Mouse (Mus musculus) ES-Bruce4 (cell line): ENCODE measurements around the gene Rps12. TPM values are rescaled to one million over a fixed set of nuclear protein-coding genes. Genes with fewer than 3 reads are reported as not detected.

Experiments
- H3K27ac ChIP-seq: 2 replicates; pipeline ENCODE4 v1.5.1; 2012; ENCODE audit warnings: low read length, inconsistent platforms; ENCODE audit not compliant: insufficient read depth
- H3K27me3 ChIP-seq: 2 replicates; pipeline ENCODE4 v1.6.1; 2012; ENCODE audit warnings: mild to moderate bottlenecking, low read length, inconsistent platforms; ENCODE audit not compliant: control insufficient read depth, poor library complexity, insufficient read depth, severe bottlenecking
- H3K36me3 ChIP-seq: 2 replicates; pipeline ENCODE4 v1.6.1; 2012; ENCODE audit warnings: inconsistent platforms, mild to moderate bottlenecking, low read length, moderate library complexity; ENCODE audit not compliant: control insufficient read depth, poor library complexity, insufficient read depth, severe bottlenecking
- H3K4me1 ChIP-seq: one replicate; pipeline ENCODE4 v1.8.1; 2011; ENCODE audit warnings: low read length; ENCODE audit not compliant: control insufficient read depth, insufficient read depth
- H3K4me3 ChIP-seq: 2 replicates; pipeline ENCODE4 v1.5.1; 2011; ENCODE audit warnings: low read depth, mild to moderate bottlenecking, low read length
- H3K9ac ChIP-seq: 2 replicates; pipeline ENCODE4 v1.6.1; 2012; ENCODE audit warnings: low read depth, mild to moderate bottlenecking, inconsistent platforms; ENCODE audit not compliant: poor library complexity, severe bottlenecking
- H3K9me3 ChIP-seq: replicated peaks from 2 replicates; pipeline ENCODE4 v1.6.1; 2012; ENCODE audit warnings: mild to moderate bottlenecking, low read length, inconsistent platforms; ENCODE audit not compliant: control insufficient read depth, poor library complexity, insufficient read depth, severe bottlenecking
- CTCF ChIP-seq: IDR thresholded peaks from one replicate; pipeline ENCODE4 v1.8.1; 2011; ENCODE audit warnings: low read depth, low read length
- EP300 ChIP-seq: IDR thresholded peaks from 2 replicates; pipeline ENCODE4 v1.6.1; 2011; ENCODE audit warnings: low read depth, low read length; ENCODE audit not compliant: insufficient read depth
- POLR2A ChIP-seq: IDR thresholded peaks from one replicate; pipeline ENCODE4 v1.8.1; 2011; ENCODE audit warnings: low read length; ENCODE audit not compliant: insufficient read depth
- polyA plus RNA-seq: library from polyadenylated mRNA; stranded (reverse); fragments of >200 nt; gene quantifications from 2 replicates; pipeline ENCODE4 v1.2.4, GENCODE M21; 2011; ENCODE audit warnings: low read depth; ENCODE audit not compliant: missing spikeins, insufficient read depth, insufficient read length

The Rps12 gene
- polyA plus RNA-seq, 1 experiment, result 316 TPM

DNA sequence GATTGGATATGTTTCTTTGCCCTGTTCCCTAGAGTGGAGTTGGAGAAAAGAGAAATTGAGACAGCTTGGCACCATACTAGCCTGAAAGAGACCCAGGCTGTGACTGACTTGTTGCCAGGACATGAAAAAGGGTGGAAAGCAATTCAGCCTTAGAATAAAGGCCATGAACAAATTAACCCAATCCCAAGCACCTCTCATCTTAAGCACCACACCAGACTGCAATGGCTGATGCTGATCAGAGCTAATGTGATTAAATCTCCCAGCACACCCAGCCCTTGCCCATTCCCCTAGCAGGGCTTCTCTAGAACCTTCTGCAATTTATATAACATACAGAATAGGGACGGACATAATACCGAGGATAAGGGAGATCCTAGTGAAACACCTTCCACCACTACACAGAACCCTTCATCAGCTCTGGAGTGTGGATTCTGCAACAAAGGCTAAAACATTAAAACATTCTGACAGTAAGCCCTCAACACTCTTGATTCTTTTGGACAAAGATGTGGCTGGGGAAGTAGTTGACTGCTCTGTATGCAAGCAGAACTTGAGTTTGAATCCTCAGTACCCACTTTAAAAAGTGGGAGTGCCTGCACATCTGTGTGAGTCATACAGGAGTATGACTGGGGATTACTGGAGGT is 4.1 kb downstream of the Rps12 start:
- peak overlapping the region; percentile 81 for H3K27ac ChIP-seq
- peaks cover 44% of the 10 kb centered on the region for H3K36me3 ChIP-seq
- 0 out of 2 replicates have a peak overlapping the region, but pooled peaks have one; percentile 6 for H3K9ac ChIP-seq
- no peaks in the 10 kb centered on the region for H3K27me3 ChIP-seq
- H3K4me3 ChIP-seq, result no peak overlapping the region
- no peaks in the 10 kb centered on the region for H3K4me1 ChIP-seq
- TF ChIP-seq EP300 (no peak), CTCF (no peak), POLR2A (no peak)
- H3K9me3 ChIP-seq, result no peaks in the 10 kb centered on the region

DNA sequence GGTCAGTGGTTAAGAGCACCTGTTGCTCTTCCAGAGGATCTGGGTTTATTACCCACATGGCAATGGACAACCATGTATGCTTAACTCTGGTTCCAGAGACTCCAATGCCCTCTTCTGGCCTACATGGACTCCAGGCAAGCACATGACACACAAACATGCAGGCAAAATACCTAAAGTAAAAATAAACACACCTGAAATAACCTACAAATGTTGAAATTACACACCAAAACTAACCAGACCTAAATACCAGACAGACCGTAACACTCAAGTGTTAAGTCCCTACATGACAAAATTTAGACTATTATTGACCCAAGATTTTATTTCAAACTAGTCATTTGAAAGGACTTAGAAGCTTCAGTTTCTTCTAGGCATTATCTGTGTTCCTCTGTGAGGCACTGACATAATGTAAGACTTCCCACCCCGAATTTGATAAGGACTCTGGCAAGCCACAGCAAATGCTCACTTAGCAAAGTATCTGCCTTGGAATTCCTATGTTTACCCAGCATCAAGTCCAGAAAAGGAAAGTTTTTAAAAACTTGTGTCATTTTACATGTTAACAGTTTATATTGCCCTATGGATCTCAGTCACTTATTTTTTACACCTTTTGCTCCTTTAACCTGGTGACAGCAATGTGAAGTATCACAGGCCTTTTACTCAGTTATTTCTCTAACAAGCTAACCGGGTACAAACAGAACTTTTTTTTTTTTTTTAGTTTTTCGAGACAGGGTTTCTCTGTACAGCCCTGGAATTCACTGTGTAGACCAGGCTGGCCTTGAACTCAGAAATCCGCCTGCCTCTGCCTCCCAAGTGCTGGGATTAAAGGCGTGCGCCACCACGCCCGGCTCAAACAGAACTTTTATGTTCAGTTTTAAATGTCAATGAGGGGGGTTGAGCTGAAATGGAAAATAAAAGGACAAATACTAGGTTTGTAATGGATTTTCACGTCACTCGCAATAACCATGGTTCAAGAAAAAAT is 5.0 kb downstream of the Rps12 start:
- peak overlapping the region; percentile 19 for H3K27ac ChIP-seq
- no peaks in the 10 kb centered on the region for H3K9me3 ChIP-seq
- no peaks in the 10 kb centered on the region for H3K4me1 ChIP-seq
- H3K4me3 ChIP-seq, result no peak overlapping the region
- no peaks in the 10 kb centered on the region for H3K27me3 ChIP-seq
- no peak overlapping the region for H3K9ac ChIP-seq
- H3K36me3 ChIP-seq, result peaks cover 44% of the 10 kb centered on the region
- TF ChIP-seq EP300 (no peak), CTCF (no peak), POLR2A (no peak)

DNA sequence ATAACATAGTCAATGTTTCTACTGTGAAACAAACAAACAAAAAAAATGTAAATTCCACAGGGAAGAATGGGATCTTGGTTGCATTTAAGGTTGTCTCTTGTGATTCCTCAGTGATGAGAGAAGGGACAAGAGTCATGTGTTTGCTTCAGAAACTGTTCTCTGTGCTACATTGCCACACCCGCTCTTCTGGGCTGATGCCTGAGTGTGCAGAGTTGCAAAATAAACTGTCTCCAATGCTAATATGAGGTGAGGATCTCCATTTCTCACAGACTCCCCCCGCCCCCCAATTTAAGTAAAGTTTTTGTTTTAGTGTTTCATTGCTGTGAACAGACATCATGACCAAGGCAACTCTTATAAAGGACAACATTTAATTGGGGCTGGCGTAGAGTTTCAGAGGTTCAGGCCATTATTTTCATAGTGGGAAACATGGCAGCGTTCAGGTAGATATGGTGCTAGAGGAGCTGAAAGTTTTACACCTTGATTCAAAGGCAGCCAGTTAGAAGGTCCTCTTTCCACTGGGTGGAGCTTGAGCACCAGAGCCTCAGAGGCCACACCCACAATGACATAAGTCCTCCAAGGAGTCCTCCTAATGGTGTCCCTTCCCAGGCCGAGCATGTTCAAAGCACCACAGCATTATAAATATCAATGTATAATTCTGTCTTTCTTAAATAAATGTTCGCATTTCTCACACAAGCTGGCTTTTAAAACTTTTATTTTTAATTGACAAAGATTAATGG is 6.4 kb downstream of the Rps12 start:
- peaks cover 32% of the 10 kb centered on the region for H3K36me3 ChIP-seq
- no peaks in the 10 kb centered on the region for H3K27me3 ChIP-seq
- H3K4me1 ChIP-seq, result no peaks in the 10 kb centered on the region
- H3K27ac ChIP-seq, result no peak overlapping the region
- H3K4me3 ChIP-seq, result no peak overlapping the region
- TF ChIP-seq CTCF (no peak), POLR2A (no peak), EP300 (no peak)
- no peaks in the 10 kb centered on the region for H3K9me3 ChIP-seq
- no peak overlapping the region for H3K9ac ChIP-seq

DNA sequence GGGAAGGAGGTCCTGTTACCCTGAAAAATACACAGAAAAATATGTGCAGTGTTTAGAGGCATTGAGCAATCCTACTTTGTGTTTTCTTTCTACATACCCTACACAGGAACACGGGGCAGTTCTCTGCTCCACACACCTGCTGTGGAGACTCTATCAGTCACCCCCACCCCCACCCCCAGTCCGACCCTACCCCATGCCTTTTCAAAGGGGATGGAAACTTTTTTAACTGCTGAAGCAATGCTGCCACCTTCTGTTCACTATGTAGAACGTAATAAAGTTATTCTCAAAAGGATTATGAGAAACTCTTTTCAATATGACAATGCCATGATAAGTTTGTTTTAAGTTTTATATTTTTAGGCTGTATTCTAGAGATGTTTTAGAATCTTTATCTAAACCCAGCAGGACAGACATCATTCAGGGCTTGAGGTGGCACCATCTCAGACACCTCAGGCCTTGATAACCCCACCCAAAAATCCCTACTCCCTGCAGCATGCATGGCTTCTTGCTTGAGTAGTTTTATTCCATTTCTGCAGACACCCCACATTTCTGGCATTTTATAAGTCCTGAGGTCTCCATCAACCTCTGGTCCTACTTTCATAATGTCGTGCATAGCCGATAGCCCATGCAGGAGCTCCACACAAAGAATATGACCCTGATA is 9.7 kb downstream of the Rps12 start:
- no peak overlapping the region for H3K27ac ChIP-seq
- H3K4me3 ChIP-seq, result no peak overlapping the region
- H3K4me1 ChIP-seq, result no peaks in the 10 kb centered on the region
- H3K9ac ChIP-seq, result no peak overlapping the region
- H3K36me3 ChIP-seq, result peaks cover 2% of the 10 kb centered on the region
- TF ChIP-seq EP300 (no peak), POLR2A (no peak), CTCF (no peak)
- H3K9me3 ChIP-seq, result no peaks in the 10 kb centered on the region
- H3K27me3 ChIP-seq, result no peaks in the 10 kb centered on the region

DNA sequence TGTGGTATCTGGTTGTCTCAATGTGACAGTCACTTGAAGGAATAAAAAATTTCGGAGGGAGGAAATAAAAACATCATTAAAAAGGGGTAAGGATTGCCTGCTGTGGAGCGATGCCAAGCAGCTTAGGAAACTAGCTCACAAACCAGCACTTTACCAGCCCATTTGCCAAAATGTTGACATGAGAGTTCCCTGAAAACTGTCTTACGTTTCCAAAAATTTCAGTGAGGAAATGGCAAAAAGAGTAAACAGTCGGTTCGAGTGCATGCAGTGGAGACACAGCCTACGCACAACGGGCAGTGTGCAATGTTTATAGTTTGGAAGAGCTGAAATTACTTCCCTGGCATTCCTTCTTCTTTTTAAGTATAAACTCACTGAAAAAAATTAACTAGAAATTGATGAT is 32.9 kb downstream of the Rps12 start:
- Histone ChIP-seq H3K4me3 (no peak overlapping the region), H3K9me3 (no peaks in the 10 kb centered on the region), H3K27me3 (no peaks in the 10 kb centered on the region), H3K9ac (no peak overlapping the region), H3K36me3 (no peaks in the 10 kb centered on the region), H3K4me1 (no peaks in the 10 kb centered on the region), H3K27ac (no peak overlapping the region)
- no peak for TF ChIP-seq EP300
- no peak for TF ChIP-seq CTCF
- TF ChIP-seq POLR2A, result no peak

Other genes with a start within 250 kb of the Rps12 start
- gene Slc18b1, start 9.7 kb upstream of the Rps12 start, polyA plus RNA-seq, result 2.9 and 3.4 TPM in 2 replicates
- gene Vnn3, start 64.2 kb upstream of the Rps12 start, polyA plus RNA-seq, result not detected in 2 replicates
- gene Vnn1, start 107.4 kb upstream of the Rps12 start, polyA plus RNA-seq, result 13.0 and 13.5 TPM in 2 replicates
- gene Taar1, start 133.1 kb upstream of the Rps12 start, polyA plus RNA-seq, result not detected in 2 replicates
- not detected in 2 replicates for gene Taar2, start 151.3 kb upstream of the Rps12 start, polyA plus RNA-seq
- not detected in 2 replicates for gene Taar3, start 162.3 kb upstream of the Rps12 start, polyA plus RNA-seq
- not detected in 2 replicates for gene Taar4, start 173.2 kb upstream of the Rps12 start, polyA plus RNA-seq
- gene Taar5, start 183.4 kb upstream of the Rps12 start, polyA plus RNA-seq, result not detected in 2 replicates
- gene Taar6, start 198.4 kb upstream of the Rps12 start, polyA plus RNA-seq, result not detected in 2 replicates
- gene Taar7a, start 206.2 kb upstream of the Rps12 start, polyA plus RNA-seq, result not detected in 2 replicates
- not detected in 2 replicates for gene Taar7b, start 212.7 kb upstream of the Rps12 start, polyA plus RNA-seq
- gene Taar7d, start 239.9 kb upstream of the Rps12 start, polyA plus RNA-seq, result not detected in 2 replicates